Mouse (Mus musculus) lung, adult 2 months (tissue): ENCODE results near the gene Ppm1h. TPM values are rescaled to one million over a fixed set of nuclear protein-coding genes. Genes with fewer than 3 reads are reported as not detected.

Experiments
- DNase-seq: peaks from one replicate; pipeline ENCODE4 v3.0.0; 2022
- H3K4me1 ChIP-seq: fragments of 200-500 bp; 2 replicates; pipeline ENCODE4 v1.6.1; 2011; ENCODE audit warnings: low read length; ENCODE audit not compliant: control insufficient read depth, insufficient read depth
- H3K4me3 ChIP-seq: fragments of 200-500 bp; replicated peaks from 2 replicates; pipeline ENCODE3; 2011; ENCODE audit warnings: low read depth, mild to moderate bottlenecking, control low read depth, low read length; ENCODE audit errors: extremely low read depth
- CTCF ChIP-seq: fragments of 200-500 bp; IDR thresholded peaks from 2 replicates; pipeline ENCODE4 v1.5.1; 2011; ENCODE audit warnings: mild to moderate bottlenecking, low read length, control low read depth; ENCODE audit not compliant: insufficient read depth
- POLR2A ChIP-seq: fragments of 200-500 bp; IDR thresholded peaks from 2 replicates; pipeline ENCODE4 v1.6.1; 2011; ENCODE audit warnings: low read depth, mild to moderate bottlenecking, control low read depth, low read length, borderline replicate concordance; ENCODE audit errors: extremely low read depth
- WGBS: fragments of 180-500 bp; shearing (Covaris S2); methylation state at CpG from one replicate; pipeline ENCODE4 v1.1.7; 2018; 5-methylcytosine and 5-hydroxymethylcytosine counted together
- polyA plus RNA-seq: library from polyadenylated mRNA; depleted of rRNA; stranded (reverse); fragments of >200 nt; gene quantifications from 2 replicates; pipeline ENCODE4 v1.2.3, GENCODE M21; 2012

Gene Ppm1h
- polyA plus RNA-seq, 1 experiment = 9.2 TPM

- WGBS = 69% methylated on average over 18 of the region's 18 CpGs
- H3K4me3 ChIP-seq = no peak overlapping the region
- no peak for DNase-seq
- no peak for TF ChIP-seq POLR2A
- H3K4me1 ChIP-seq = 0 out of 2 replicates have a peak, but pooled peaks cover 2% of the 10 kb centered on the region
Measured at GRCm38 (mm10) chr10:122861696-122862385, 183.3 kb downstream of the Ppm1h start.

DNA sequence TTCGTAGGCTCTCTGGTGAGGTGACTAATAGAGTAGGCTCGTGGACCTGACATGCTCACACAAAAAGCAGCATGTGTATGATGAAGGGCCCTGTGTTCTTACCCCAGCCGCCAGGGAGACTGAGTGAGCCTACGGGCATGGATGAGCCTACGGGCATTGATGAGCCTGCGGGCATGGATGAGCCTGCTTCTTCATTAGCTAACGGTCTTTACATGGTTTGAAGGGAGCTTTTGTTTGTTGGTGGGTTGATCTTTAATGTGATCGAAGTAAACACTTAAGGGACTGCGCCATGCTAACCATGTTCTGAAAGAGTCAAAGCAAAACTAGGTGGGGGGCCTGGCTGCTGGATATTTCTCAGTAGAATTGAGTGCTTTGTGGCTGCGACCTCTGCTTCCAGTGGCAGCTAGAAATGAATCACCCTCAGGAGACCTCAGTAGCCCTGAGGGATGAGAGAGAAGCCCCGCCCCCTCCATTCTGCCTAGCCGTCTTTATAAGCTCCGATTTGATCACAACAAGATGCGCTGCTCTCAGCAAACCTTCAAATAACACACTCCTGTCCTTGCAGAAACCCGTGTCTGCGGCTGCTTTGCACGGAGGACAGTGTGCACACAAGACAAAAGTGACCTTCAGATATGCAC, 183.9 kb downstream of the Ppm1h start:
- TF ChIP-seq POLR2A = no peak
- WGBS = 81% methylated on average over 17 of the region's 17 CpGs

DNA sequence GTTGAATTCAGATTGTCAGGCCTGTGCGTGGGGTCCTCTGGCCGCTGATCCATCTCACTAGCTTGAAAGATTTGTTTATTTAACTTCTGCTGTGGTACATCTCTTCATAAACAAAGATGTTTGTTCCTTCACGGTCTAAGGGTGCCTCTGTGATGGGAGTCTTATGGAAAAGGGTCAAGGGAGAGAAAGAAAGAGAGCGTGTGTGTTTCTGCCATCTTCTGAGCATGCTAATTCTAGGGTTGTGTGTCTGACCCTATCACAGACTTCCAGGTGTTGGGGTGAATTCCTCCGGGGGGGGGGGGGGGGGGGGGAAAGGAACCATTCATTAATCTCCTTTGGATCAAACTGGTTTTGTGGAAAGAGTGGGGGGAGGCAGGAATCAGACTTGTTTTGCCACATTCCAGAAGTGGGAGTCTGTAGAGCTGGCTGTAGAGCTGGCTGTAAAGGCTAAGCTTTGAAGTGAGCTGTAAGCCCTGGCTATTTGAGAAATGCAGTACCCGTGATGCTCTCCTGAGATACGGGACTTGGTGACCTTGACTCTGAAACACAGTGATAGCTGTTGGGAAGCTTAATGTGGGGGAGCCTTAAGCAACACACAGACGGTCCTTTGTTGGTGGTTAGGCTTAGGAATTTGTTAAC, 191.4 kb downstream of the Ppm1h start:
- WGBS = 43% methylated on average over 8 of the region's 8 CpGs
- TF ChIP-seq POLR2A (no peak), CTCF (no peak)
- no peak for DNase-seq
- Histone ChIP-seq H3K4me1 (peaks cover 2% of the 10 kb centered on the region; the same call in 1 of the 2 replicates), H3K4me3 (no peak overlapping the region)

More for the DNA sequence above, 183.9 kb downstream of the Ppm1h start:
- Histone ChIP-seq H3K4me3 (no peak overlapping the region), H3K4me1 (0 out of 2 replicates have a peak, but pooled peaks cover 2% of the 10 kb centered on the region)
- DNase-seq = no peak

DNA sequence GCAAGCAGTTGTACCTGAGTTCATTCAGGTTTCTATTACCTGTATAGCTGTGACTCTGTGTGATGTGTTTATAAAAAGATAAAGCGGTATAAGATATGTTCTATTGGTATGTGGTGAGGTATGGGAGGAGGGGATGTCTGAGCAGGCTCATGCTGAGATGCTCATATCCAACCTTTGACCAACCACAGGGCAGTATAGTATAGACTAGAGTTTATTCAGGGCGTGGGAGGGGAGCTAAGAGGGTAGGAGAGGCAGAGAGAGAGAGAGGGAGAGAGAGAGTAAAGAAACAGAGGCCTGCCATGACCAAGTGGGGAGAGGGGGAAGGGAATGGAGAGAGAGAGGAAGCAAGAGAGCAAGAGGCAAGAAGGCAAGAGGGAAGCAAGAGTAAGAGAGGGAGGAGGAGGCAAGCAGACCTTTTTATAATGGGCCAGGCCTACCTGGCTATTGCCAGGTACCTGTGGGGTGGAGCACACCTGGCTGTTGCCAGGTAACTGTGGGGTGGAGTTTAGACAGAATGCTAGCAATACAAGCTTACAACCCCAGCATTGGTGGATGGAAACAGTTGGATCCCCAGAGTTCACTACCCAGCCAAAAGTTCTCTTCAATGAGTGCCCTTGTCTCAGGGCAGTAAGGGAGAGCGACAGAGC, 192.4 kb downstream of the Ppm1h start:
- no peak for TF ChIP-seq CTCF
- no peak for TF ChIP-seq POLR2A
- DNase-seq = no peak
- WGBS = 76% methylated on average over 3 of the region's 3 CpGs
- H3K4me3 ChIP-seq = no peak overlapping the region
- peaks cover 2% of the 10 kb centered on the region; the same call in 1 of the 2 replicates for H3K4me1 ChIP-seq

DNA sequence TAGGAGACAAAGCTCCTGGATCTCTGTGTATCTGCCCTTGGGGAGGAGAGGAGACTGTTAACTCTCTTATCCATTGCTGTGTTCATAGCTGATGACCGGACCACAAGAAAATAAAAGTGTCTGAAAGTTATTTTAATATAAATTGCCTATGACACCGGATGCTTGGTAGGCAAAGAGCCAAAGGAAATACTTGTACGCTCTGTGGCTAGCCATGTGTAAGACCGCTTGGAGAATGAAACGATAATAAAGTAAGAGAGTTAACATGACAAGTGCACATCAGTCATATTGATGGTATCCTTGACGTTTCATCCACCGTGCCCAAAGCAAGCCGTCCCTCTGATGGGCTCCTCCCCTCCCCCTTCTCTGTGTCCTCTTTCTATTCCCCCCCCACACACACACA, 194.2 kb downstream of the Ppm1h start:
- H3K4me1 ChIP-seq = peaks cover 2% of the 10 kb centered on the region; the same call in 1 of the 2 replicates
- WGBS = 44% methylated on average over 8 of the region's 8 CpGs
- DNase-seq = no peak
- H3K4me3 ChIP-seq = no peak overlapping the region
- TF ChIP-seq POLR2A = no peak
- no peak for TF ChIP-seq CTCF

- WGBS = 50% methylated on average over 4 of the region's 4 CpGs
- no peak overlapping the region for H3K4me3 ChIP-seq
- TF ChIP-seq POLR2A (no peak), CTCF (no peak)
- DNase-seq = no peak
- H3K4me1 ChIP-seq = no peaks in the 10 kb centered on the region
Measured at GRCm38 (mm10) chr10:122876964-122877363, 198.4 kb downstream of the Ppm1h start.

DNA sequence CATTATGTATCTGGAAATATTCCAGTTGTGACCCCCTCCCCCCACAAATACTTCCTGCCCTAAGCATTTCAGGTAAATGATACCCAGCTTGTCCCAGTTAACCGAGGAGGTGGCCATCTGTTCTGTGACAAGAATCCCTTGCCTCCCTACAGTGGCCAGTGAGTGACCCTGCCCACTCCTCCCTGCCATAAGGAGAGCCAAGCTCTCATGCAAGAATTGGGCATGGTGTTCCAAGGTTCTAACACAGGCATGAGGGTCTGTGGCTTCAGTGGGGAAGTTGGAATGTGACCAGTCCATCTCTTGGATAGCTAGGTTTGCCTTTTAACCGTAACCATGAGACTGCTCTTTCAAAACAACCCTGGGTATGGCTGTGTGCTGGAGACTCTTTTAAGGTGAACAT, 198.9 kb downstream of the Ppm1h start:
- WGBS = 90% methylated on average over 2 of the region's 2 CpGs
- TF ChIP-seq CTCF (no peak), POLR2A (no peak)
- DNase-seq = no peak

GRCm38 (mm10) chr10:122881456-122881855, 202.9 kb downstream of the Ppm1h start:
- 91% methylated on average over 10 of the region's 10 CpGs for WGBS
- Histone ChIP-seq H3K4me1 (peaks cover 6% of the 10 kb centered on the region), H3K4me3 (no peak overlapping the region)
- TF ChIP-seq CTCF (no peak), POLR2A (no peak)
- no peak for DNase-seq

More for the DNA sequence above, 198.9 kb downstream of the Ppm1h start:
- no peak overlapping the region for H3K4me3 ChIP-seq
- no peaks in the 10 kb centered on the region; the same call in 1 of the 2 replicates for H3K4me1 ChIP-seq

GRCm38 (mm10) chr10:122882614-122883013, 204.1 kb downstream of the Ppm1h start:
- TF ChIP-seq CTCF (no peak), POLR2A (no peak)
- DNase-seq = no peak
- 36% methylated on average over 4 of the region's 4 CpGs for WGBS
- H3K4me1 ChIP-seq = peaks cover 11% of the 10 kb centered on the region
- H3K4me3 ChIP-seq = no peak overlapping the region
